Mouse (Mus musculus): Measurements from ENCODE around the gene Galnt10.

Gene Galnt10

DNA sequence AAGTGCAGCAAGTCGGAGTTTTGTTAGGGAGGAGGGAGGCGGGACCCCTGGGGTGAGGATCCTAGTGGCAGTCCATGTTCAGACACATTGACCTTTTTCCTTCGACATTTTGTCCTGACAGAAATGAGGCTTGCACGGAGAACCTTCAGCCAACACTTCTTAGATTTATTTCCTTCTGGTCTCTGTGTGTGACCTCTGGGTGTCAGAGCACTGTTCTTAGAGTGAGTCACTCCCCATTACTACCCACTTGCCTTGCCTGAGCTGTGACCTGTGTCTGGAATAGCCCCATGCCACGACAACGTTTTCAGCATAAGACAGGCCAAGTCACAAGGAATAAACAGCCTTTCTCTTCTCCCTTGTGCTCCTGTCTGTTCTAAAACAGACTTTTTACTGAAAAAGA is 44.6 kb downstream of the Galnt10 start:
- no peak for DNase-seq (ENCODE audit: low spot score)

DNA sequence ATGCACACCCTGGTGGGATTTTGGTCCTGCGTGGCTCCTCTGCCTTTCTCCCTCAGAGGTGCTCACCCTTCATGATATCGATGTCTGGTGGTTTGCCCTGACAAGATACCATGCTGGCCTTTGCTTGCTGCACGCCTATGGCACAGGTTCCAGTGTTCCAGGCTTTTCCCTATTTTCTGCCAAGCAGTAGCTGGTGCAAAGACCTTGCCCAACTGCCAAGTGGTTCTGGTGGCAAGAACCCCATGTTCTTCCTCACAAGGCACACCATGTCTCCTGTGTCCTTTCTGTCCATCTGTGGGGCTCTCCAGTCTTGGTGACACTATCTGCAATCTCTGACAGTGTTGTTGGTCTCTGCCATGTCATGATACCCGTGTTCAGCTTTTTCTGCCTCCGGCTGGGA is 45.6 kb downstream of the Galnt10 start:
- DNase-seq (ENCODE audit: low spot score): no peak

DNA sequence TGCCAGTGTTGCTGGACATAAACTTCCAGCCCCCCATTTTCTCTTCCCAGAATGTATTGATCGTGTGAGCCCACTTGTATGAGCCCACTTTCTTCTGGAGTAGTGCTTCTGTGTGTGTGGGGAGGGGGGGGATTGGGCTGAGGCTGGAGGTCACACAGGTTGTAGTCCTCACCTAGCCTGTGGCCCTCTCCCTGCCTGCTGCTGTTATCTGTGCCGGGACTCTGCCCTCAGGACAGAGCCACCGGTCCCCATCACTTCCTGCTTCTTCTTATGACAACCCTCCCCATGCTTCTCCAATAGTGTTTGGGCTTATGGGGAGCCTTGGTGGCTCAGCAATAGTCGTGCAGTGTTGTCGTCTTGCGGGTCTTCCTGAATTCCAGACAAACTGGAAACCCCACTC is 46.7 kb downstream of the Galnt10 start:
- no peak for DNase-seq (ENCODE audit: low spot score)

DNA sequence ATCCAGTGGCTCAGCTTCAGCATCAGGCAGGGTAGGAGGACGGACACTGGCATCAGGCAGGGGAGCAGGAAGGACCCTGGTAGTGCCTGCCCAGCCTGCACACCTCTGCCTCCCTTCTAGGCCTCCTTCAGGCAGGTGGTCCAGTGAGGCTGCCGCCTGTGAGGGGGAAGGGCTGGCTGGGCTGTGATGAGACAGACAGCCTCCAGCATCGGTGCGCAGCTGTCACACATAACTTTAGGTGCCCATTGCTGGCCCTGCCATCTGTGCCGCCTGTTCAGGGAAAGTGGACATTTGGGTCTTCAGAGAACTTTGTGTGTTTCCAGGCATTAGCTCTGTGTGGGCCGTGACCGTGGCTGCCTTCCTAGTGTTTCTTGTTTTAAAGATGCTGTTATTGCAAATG is 47.5 kb downstream of the Galnt10 start:
- no peak for DNase-seq (ENCODE audit: low spot score)

DNA sequence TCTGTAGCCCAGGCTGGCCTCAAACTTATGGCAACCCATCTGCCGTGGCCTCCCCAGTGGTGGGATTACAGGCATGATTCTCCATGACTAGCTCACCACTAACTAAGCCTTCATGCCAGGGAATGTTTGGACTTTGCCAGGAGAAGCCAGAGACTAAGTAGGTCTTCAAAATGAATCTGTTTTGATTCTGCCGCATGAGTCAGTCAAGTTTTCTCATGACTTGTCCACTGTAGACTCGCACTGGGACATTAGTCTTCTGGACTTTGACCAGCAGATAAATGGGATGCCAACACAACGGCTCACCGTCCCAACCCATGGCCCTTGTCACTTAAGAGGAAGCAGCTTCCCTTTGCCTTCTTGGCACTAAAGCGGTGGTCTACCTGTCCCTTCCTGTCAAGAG is 49.2 kb downstream of the Galnt10 start:
- no peak for DNase-seq (ENCODE audit: low spot score)

DNA sequence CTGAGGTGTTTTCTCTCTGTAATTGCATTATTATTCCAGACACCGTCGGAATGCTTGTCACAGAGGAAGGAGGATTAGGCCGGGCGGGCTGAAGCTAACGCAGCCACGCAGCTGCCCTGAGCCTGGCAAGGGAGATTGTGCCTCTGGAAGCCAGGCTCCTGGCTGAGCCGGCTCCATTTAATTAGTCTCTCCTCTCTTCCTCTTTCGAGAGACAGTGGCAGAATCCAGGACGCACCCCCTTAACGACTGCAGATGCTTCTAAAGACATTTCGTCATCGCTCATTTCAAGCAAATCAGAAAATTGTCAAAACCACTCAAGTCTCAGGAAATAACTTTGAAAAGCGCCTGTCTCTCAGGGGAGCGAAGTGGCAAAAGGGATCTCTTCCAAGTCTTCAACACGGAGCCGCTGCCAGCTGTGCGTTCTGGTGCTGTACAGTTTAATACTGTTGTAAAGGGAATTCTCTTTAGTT is 51.0 kb downstream of the Galnt10 start:
- no peak for DNase-seq (ENCODE audit: low spot score)

DNA sequence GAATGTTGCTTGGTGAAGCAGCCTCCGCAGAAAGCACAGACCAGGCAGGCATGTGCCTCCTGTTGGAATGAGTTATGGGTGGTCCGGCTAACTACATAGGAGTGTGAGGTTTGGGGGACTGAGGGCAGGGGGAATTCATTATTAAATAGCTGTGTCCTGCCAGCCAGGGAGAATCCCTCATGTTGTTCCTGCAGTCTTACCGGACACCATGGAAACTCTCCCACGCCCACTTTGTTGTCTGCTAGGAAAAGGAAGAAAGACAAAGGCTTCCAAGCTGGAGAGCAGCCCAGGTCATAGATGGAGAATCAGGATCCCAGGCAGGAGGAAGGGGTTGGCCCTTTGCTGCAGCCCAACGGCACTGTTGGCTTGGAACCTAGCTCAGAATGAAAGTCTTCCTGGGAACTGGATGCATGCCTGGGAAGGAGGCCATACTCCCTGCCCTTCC is 51.6 kb downstream of the Galnt10 start:
- DNase-seq (ENCODE audit: low spot score): no peak

DNA sequence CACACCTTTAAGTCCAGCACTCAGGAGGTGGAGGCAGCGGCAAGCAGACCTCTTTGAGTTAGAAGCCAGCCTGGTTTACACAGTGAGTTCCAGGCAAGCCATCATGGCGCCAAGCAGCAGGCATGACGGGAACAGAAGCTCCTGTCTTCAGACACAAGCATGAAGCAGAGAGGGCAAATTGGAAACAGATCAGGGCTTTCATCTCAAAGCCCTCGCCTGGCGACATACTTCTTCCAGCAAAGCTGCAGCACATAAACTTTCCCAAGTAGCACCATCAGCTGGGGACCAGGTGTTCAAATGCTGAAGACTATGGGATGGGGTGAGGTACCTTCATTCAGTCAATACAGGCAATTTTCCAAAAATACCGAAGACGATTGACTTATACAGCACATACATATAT is 54.9 kb downstream of the Galnt10 start:
- DNase-seq (ENCODE audit: low spot score): no peak

DNA sequence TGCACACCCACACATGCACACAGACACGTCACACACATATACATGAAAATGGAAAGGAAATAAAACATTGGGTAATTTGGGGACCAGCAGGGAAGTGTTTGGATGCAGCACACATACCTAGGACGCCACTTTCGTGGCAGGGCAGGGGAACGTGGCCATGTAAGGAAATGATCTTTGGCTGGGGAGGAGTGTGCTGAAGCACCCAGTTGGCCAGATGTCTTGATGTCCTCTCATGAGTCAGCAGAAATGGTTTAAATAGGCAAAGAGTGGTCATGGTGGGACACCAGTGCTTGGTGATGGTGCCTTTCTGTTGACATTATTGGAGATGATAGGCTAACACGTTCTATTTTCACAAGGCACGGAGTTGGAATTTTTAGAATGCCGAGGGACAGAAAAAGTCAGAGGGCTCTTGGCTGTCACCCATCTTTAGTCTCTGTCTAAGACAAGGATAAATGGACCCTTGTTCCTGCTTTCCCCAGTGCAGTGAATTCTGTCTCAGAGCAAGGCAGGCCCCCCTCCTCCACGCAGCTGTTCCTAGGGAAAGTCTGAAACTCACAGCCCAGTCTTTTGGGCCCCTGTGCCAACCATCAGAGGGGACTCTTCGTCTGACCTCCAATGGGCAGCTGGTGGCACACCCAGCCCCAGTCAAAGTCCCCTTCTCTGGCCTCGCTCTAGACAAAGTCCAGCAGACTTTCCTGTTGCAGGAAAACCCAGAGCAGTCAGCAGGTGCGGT is 56.1 kb downstream of the Galnt10 start:
- DNase-seq (ENCODE audit: low spot score): no peak

DNA sequence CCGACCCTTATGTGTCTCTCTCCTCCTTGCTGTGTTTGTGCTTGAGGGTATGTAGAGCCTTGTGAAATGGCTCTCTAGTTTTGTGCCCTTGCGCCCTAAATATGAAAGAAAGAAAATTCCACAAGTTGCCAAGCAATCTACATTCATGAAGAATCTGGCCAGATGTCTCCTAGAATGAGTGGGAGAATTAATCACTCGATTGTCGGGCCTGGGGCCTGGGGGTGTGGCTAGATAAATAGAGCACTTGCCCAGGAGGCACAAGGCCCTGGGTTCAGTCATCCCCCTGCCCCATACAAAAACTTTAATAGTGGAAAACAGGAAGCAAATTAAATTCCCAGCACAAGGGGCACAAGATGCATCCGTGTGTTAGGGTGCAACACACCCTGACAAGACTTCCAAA is 56.7 kb downstream of the Galnt10 start:
- no peak for DNase-seq (ENCODE audit: low spot score)

DNA sequence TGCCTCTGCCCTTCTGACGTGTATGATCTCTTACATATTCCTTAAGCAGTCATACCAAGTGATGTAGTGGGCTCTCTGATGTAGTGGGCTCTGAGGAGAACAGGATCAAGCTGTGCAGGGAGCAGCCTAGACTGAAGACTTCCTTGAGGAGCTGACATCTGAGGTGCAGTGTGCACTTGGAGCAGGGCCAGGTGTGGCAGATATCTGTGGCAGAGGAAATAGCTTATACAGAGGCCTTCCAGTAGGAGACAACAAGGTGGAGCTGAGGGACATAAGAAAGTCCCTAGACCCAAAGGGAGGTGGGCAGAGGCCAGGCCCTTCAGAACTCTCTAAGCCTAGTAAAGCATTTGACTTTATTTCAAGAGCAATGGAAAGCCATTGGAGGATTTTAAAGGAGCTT is 61.4 kb downstream of the Galnt10 start:
- DNase-seq (ENCODE audit: low spot score): no peak

DNA sequence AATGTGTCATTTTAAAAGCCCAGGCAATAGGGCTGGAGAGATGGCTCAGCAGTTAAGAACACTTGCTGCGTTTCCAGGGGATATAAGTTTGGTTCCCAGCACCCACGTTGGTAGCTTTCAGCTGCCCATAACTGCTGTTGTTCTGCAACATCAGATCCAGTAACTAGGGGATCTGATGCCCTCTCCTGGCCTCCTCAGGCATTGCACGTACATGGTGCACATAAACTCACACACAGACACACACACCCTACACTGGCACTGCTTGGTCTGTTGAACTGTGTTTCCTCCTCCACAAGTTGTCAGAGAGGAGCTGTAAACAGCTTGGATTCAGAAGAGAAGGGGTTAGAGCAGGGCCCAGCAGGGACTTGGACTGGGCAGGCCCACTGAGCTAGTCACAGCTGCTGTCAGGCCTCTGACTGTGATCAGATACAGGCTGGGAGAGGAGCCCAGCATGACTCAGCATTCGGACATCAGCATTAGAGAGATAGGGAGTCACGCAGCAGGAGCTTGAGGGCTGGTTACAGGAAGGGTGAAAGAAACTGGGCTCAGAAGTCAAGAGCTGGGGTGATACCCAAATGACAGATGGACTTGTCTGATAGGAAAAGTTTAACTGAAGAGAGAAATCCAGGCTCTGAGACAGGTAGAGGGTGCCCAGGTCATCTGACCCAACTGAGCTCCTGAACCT is 62.0 kb downstream of the Galnt10 start:
- peak; percentile 74 for DNase-seq (ENCODE audit: low spot score)

DNA sequence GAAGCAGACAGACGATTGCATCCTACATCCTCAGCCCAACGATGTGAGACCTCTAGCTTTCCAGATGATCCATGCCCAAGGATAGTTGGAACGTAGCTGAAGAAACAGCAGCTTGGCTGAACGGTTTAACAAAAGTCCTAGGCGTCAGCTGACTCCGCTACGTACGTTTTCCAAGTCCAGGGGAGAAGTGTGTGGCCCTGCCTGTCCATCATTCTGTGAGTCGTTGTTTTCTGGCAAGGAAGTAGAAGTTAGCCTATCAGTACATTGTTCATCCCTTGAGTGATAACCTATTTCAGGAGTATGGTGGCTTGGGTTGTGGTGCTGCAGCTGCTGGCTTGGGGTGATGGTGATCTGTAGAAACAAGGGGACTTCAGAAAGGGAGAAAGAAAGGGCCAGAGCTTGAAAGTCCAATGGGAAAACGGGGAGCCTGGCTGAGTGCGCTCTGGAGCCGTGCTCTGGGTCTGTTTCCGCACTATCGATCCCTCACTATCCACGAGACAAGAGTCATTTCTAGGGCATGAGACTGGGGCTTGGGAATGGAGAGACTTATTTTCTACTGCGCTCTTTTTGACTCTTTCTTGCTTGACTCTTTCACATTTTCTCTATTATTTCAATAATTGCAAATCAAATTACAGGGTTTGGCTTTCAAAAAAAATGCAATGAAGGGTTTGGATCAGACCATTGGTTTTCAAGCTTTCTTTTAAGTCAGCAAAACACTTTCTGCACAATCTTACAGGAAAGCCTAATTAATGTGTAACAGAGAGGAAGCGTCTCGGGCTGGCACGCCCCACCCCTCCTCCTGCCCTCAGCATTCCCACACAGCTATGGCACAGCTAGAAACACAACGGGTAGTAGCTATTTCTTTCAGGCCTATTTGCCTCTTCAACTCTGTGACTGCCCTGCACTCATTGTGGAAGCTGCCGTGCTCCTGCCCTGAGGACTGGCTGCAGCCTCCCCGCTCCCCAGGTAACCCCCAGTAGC is 63.2 kb downstream of the Galnt10 start:
- DNase-seq (ENCODE audit: low spot score): no peak

DNA sequence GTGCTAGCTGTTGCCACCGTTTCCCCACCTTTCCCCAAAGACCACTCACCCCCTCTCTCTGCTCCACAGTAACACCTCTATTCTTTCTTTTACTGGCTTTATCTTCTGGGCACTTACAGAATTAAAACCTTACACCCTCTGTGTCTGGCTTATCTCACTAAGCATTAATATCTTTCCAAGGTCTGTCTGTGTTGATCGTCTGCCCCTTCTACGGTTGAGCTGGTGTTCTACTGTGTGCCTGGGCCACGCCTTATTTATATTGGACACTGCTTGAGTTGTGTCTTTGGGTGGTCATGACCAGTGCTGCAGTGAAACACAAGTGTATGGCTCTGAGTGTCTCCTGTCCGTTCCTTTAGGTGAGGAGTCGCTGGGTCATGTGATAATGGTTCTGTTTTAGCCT is 68.7 kb downstream of the Galnt10 start:
- DNase-seq (ENCODE audit: low spot score): no peak

DNA sequence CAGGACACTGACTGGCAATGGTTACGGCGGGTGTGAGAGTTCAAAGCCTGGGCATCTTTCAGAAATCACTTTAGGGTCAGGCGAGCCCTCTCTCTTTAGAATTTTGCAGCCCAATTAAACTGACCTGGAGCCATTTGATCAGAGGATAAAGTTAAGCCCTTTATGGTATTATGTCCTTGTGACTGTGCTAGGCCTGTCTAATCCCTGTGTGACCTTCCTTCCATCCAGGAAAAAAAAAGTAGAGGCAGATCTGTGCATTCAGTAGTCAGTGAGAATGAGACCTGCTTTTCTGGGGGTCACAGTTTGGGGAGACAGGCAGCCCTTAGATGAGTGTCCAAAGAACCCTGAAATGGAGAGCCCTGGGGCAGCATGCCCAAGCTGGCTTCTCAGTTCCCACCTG is 71.5 kb downstream of the Galnt10 start:
- no peak for DNase-seq (ENCODE audit: low spot score)

DNA sequence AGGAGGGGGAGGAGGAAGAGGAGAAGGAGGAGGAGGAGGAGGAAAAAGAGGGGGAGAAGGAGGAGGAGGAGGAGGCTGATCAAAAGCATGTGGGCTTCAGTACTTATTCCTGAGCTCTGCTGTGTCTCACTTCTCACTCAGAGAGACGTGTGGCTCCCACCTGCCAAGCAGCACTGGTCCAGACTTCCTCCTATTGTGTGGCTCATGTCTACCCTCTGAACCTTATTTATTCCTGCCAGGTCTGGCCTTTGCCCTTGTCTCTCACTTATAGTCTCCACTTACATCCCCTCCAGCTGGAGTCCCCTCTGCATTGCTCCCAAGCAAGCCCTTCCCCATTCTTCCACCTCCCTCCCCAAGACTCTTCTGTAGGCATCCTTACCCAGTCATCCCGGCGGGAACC is 72.2 kb downstream of the Galnt10 start:
- DNase-seq (ENCODE audit: low spot score): no peak

DNA sequence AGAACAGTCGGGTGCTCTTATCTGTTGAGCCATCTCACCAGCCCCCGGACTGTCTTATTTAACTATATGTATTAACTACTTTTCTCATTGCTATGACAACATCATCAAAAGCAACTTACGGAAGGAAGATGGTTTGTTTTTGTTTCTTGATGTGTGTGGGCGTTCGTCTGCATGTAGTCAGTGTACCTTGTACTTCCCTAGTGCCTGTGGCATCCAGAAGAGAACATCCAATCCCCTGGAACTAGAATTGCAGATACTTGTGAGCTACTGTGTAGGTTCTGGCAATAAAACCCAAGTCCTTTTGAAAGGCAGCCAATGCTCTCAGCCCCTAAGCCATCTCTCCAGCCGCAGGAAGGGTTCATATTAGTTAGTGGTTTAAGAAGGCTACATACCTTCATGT is 72.8 kb downstream of the Galnt10 start:
- no peak for DNase-seq (ENCODE audit: low spot score)

DNA sequence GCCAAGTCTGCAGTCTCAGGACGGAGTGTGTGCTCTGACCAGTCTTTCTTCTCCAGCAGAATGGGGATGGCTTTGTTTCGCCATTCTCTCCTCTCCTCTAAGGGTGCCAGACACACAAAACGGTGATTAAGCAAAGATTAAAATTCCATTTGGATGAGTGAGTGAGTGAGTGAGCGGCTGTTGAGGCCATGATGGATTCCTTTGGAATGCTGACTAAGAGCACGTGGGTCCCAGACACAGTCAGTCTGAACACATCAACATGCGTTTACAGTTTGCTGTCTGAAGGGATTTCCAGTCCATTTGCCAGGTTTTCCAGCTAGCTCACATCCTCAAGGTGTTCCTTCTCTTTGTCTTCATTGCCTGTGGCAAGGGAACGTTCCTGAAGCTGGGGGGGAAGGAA is 74.4 kb downstream of the Galnt10 start:
- DNase-seq (ENCODE audit: low spot score): no peak

DNA sequence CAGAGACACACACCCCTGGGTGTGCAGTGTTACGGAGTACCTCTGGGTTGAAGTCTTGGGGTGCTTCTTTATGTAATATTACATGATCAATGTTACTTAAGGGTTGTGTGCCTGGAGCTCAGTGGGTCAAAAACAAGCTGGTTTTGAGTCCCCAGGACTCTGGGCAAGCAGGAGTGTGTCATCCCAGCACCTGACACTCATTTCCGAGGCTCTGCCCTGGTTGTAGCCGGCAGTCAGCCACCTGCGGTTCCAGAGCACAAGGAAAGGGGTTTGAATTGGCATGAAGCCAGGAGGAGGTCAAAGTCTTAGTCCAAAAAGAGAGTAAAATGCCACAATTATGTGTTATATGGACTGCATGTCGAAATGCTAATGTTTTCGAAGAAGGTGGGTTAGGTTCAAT is 74.8 kb downstream of the Galnt10 start:
- no peak for DNase-seq (ENCODE audit: low spot score)

DNA sequence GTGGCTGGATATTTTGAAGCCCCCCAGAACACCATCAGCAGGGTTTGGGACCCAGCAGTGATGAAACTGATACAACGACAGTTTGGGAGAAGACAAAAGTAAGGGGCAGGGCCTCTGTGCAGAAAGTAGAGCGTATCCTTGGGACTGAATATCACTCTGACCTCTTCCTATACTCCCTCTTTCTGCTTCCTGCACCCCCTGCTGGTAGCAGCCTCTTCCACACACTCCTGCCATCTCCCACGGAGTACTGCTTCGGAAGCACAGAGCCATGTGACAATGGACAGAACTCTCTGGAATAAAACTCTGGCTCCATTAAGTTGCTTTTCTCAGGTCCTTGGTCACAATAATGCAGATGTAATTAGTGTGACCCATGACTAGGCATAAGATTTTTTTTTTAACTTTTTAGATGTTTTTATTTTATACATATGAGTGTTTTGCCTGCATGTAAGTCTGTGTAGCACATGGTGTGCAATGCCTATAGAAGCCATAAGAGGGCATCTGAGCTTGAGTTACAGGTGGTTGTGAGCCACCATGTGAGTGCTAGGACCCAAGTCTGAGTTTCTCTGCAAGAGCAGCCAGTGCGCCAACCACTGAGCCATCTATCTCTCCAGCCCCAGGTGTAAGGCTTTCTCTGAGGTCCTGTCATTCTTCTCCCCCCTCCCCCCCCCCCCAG is 79.7 kb downstream of the Galnt10 start:
- DNase-seq (ENCODE audit: low spot score): no peak

DNA sequence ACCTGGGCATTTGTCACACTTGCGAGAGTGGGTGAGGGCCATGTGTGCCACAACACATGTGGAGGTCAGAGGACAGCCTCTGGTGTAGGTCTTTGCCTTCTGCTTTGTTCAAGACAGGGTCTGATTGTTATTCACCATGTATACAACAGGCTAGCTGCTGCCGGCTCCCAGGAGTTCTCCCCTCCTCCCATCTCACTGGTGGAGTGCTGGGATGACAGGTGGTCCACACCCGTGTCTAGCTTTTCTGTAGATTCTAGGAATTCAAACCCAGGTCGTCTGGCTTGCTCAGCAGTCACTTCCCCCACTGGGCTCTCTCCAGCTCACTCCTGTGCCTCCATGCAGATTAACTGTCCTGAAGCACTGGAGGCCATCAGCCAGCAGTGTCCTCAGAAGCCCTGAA is 80.7 kb downstream of the Galnt10 start:
- no peak for DNase-seq (ENCODE audit: low spot score)

Measured in c-Kit-positive CD71-positive TER-119-positive erythroid progenitor cells, embryonic 14.5 days (primary cell).